Mouse (Mus musculus) left cerebral cortex, adult 9 months (tissue): ENCODE results near the gene Ddx11.

Experiments
- DNase-seq, 2 experiments: peaks; one replicate each; pipeline ENCODE4 v3.0.0; 2022; ENCODE audit warnings: low spot score in 2 of 2

Gene Ddx11

GRCm38 (mm10) chr17:66123066-66123815 lies at the start of gene Ddx11:
Ddx11 (plus strand) TSS chr17:66123520.
- DNase-seq, result peak; percentile 65 to 89

DNA sequence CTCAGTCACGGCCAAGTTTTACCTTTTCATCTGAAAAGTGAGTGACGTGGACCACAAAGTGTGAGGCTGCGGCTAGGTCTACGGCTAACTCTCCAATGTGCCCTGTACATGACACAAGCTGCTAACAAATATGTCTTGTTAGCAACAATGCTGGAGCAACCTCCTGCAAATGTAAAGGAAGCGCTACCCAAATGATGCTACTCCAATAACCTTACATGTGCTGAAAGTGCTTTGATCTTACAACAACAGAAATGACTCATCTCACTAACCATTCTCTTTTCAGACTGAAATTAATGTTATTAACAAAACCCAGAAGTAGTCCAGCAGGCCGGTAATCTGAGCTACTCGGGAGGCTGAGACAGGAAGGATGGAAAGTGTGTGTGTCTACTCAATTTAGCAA lies 49.3 kb upstream of the Ddx11 start:
- no peak for DNase-seq

DNA sequence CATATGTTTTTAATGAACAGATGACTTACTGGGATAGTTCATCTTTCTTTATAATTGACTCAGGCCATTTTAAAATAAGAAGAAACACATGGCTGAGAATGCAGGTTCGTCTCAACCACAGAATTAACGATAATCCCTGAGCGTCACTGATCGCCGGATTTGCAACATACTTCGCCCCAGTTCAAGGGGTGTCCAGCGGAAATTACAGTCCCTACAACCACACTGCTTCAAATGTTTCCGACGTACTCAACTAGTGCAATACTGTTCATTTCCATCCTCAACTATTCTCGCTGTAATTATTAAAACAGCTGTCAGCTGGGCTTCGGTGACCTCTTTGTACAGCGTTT lies 47.5 kb upstream of the Ddx11 start:
- no peak for DNase-seq

- DNase-seq, result peak in 1 of 2 experiments; percentile 29
Measured at GRCm38 (mm10) chr17:66076174-66076927, 47.0 kb upstream of the Ddx11 start.

- peak; percentile 90 to 95 for DNase-seq
Measured at GRCm38 (mm10) chr17:66076934-66077333, 46.4 kb upstream of the Ddx11 start, which contains the start of gene Ankrd12. Ankrd12 (minus strand) TSS chr17:66077089.

- DNase-seq, result no peak
Measured at GRCm38 (mm10) chr17:66077437-66077850, 45.9 kb upstream of the Ddx11 start.

GRCm38 (mm10) chr17:66084486-66084885 lies 38.8 kb upstream of the Ddx11 start:
- DNase-seq, result no peak

DNA sequence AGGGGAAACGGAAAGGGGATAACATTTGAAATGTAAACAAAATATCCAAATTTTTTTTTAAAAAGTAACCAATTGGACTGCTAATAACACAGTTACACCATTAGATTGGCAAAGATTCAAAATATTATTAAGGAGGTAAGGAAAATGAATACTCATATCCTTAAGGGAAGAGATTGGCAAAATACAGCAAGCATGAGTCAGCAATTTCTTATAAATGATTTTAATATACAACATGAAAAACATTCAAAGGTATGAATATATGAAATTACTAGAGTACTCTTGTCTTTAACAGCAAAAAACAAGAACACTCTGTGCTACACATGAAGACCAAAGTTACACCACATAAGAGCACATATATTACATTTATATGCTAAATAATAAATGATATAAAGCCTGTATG lies 38.3 kb upstream of the Ddx11 start:
- no peak for DNase-seq

DNA sequence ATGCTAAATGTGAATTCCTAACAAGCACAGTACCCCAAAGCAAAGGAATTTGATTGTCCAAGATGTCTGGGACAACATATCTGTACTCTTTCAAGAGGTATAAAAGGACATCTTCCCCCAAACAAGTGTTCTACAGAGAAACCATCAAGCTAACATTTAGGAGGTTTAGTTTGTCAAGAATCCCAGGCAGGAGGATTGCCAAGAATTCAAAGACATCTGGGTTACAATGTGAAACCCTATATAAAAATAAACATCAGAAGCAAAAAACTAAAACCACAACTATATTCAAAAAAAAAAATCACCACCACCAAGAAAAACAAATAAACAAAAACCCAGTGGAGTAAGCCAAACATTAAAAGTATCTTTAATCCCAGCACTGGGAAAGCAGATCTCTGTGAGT lies 33.1 kb upstream of the Ddx11 start:
- DNase-seq, result no peak

- DNase-seq, result no peak
Measured at GRCm38 (mm10) chr17:66091392-66091791, 31.9 kb upstream of the Ddx11 start.

- no peak for DNase-seq
Measured at GRCm38 (mm10) chr17:66092065-66092464, 31.3 kb upstream of the Ddx11 start.

DNA sequence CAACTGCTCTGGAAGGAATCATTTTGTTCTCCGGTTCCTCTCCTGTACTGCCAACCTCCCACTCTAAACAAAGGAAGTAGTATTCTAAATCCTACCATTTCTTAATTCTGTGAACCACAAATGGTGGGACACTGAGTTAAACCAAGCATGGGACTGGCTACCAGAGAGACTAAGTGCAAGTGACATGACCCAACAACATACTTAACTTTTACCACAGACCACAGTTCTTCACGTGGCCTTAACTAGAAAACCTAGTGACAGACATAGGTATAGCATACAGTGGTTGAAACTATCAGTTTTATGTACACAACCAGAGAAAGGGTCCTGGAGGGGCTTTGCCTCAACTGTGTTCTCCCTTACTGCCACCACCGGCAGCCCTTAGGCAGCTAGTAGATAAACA lies 30.7 kb upstream of the Ddx11 start:
- DNase-seq, result no peak

- peak in 1 of 2 experiments; percentile 30 for DNase-seq
Measured at GRCm38 (mm10) chr17:66100566-66101379, 22.5 kb upstream of the Ddx11 start.

DNA sequence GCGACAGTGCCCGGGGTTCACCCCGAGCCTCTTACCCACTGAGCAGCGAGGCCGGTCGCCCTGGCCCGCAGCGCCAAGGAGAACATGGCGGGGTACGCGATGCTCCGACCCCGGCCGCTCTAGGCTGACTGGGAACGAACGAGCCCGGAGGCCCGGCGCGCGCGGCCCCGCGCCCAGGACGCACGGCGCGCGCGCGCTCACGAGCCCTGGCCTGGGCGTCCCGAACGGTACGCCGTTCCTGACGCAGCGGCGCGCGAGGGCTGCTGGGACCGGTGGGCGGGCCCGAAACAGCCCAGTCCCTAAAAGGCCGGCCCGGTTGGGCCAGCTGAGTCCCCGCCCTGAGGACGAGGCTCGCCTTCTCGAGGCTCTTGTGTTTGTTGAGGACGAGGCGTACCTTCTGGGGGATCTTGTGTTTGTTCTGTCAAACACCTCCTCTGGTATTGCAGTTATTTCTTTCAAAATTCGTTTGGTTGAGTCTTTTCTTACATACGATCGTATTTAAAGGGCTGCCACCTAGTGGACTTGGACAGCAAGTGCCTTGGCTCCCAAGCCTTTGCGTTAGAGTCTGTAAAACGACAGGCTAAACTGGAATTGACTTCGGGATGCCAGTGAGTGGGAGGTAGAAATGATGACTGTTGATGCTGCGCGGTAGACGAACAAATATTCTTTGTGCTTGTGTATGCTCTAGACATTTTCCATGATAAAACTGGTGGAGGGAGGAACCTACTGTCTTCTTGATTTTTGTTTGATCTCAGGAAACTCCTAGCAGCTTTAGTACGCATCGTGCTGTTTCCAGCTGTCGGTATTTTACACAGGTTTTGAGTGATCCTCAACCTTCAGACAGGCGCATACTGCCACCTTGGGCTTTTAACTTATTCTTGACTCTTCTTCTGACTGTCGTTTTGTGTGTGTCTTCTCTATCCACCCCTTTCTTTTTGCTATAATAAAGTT lies 21.7 kb upstream of the Ddx11 start, which contains the start of gene Ndufv2:
Ndufv2 (minus strand) TSS at position 180 of the 951 bp plus-strand sequence.
- peak; percentile 68 to 90 for DNase-seq

GRCm38 (mm10) chr17:66104076-66104475 lies 19.2 kb upstream of the Ddx11 start:
- DNase-seq, result no peak

GRCm38 (mm10) chr17:66106601-66107267 lies 16.6 kb upstream of the Ddx11 start:
- peak in 1 of 2 experiments; percentile 47 for DNase-seq

GRCm38 (mm10) chr17:66107466-66107865 lies 15.9 kb upstream of the Ddx11 start:
- no peak for DNase-seq

- no peak for DNase-seq
Measured at GRCm38 (mm10) chr17:66108198-66108597, 15.1 kb upstream of the Ddx11 start.

DNA sequence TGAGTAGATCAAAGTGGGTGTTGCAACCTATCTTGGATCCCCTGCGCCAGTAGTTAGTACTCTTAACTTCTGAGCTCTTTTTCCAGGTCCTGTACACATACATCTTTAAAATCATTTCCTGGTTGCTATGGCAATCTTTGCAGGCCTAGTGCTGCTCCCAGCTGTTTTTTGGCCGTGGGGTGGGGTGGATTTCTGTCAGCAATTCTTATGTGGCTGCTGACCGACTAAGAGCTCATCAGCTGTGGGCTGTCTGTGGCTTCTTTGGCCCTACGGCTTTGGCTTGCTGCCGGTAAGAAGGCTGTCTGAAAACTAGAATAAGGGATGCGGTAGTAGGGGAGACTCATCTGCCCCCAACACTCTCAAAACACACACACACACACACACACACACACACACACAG lies 12.6 kb upstream of the Ddx11 start:
- DNase-seq, result peak in 1 of 2 experiments; percentile 23

GRCm38 (mm10) chr17:66111402-66111959 lies 11.8 kb upstream of the Ddx11 start, which contains the start of gene Washc1:
Washc1 (plus strand) TSS chr17:66111545.
- DNase-seq, result peak; percentile 64 to 85
